Mouse (Mus musculus) testis, adult 2 months (tissue): ENCODE measurements at regions not wholly inside any gene's neighbourhood (a gene's known extent, or its start where the extent isn't known, plus 50 kb on each side); places are given as distances from the start of the nearest gene placed in this dataset.

Experiments used
- H3K27ac ChIP-seq: fragments of 200-500 bp; 2 replicates; pipeline ENCODE4 v1.5.1; 2012; ENCODE audit warnings: low read depth, low read length; ENCODE audit not compliant: control insufficient read depth, insufficient read depth
- H3K27me3 ChIP-seq: fragments of 200-500 bp; 2 replicates; pipeline ENCODE4 v1.6.1; 2012; ENCODE audit warnings: mild to moderate bottlenecking, low read length, moderate library complexity; ENCODE audit not compliant: control insufficient read depth, insufficient read depth
- H3K36me3 ChIP-seq: fragments of 200-500 bp; 2 replicates; pipeline ENCODE4 v1.6.1; 2012; ENCODE audit warnings: mild to moderate bottlenecking, low read length; ENCODE audit not compliant: control insufficient read depth, insufficient read depth
- H3K4me1 ChIP-seq: fragments of 200-500 bp; 2 replicates; pipeline ENCODE4 v1.6.1; 2012; ENCODE audit warnings: low read length; ENCODE audit not compliant: control insufficient read depth, insufficient read depth
- H3K4me3 ChIP-seq: fragments of 200-500 bp; 2 replicates; pipeline ENCODE4 v1.5.1; 2012; ENCODE audit warnings: low read depth, mild to moderate bottlenecking, low read length, moderate library complexity, mixed read lengths; ENCODE audit not compliant: control insufficient read depth
- CTCF ChIP-seq: fragments of 200-500 bp; IDR thresholded peaks from 2 replicates; pipeline ENCODE4 v1.5.1; 2012; ENCODE audit warnings: low read depth, mild to moderate bottlenecking, inconsistent platforms, low read length, moderate library complexity; ENCODE audit not compliant: control insufficient read depth, insufficient read depth, insufficient replicate concordance
- POLR2A ChIP-seq: fragments of 200-500 bp; IDR thresholded peaks from 2 replicates; pipeline ENCODE4 v1.6.1; 2012; ENCODE audit warnings: low read depth, mild to moderate bottlenecking, inconsistent platforms, low read length, moderate library complexity; ENCODE audit not compliant: control insufficient read depth

GRCm38 (mm10) chr15:11737436-11738000, 169.6 kb downstream of the Npr3 start:
- Histone ChIP-seq H3K36me3 (no peaks in the 10 kb centered on the region), H3K4me3 (no peak overlapping the region), H3K27ac (no peak overlapping the region), H3K4me1 (peaks cover 6% of the 10 kb centered on the region), H3K27me3 (no peaks in the 10 kb centered on the region)
- TF ChIP-seq CTCF (no peak), POLR2A (no peak)

- Histone ChIP-seq H3K36me3 (no peaks in the 10 kb centered on the region), H3K4me1 (no peaks in the 10 kb centered on the region), H3K4me3 (no peak overlapping the region), H3K27me3 (no peaks in the 10 kb centered on the region), H3K27ac (no peak overlapping the region)
- no peak for TF ChIP-seq CTCF
- TF ChIP-seq POLR2A, result no peak
Measured at GRCm38 (mm10) chr15:11734639-11735265, 172.3 kb downstream of the Npr3 start.

GRCm38 (mm10) chr15:11729381-11729780, 177.7 kb downstream of the Npr3 start:
- Histone ChIP-seq H3K4me1 (no peaks in the 10 kb centered on the region), H3K27me3 (no peaks in the 10 kb centered on the region), H3K27ac (no peak overlapping the region), H3K36me3 (no peaks in the 10 kb centered on the region), H3K4me3 (no peak overlapping the region)
- no peak for TF ChIP-seq POLR2A

GRCm38 (mm10) chr15:11725620-11726530, 181.2 kb downstream of the Npr3 start:
- Histone ChIP-seq H3K4me1 (no peaks in the 10 kb centered on the region), H3K36me3 (no peaks in the 10 kb centered on the region)
- TF ChIP-seq CTCF (no peak), POLR2A (no peak)

GRCm38 (mm10) chr15:11720645-11721044, 186.4 kb downstream of the Npr3 start:
- TF ChIP-seq CTCF (no peak), POLR2A (no peak)
- Histone ChIP-seq H3K4me1 (no peaks in the 10 kb centered on the region), H3K27ac (no peak overlapping the region)

More at GRCm38 (mm10) chr15:11725620-11726530, 181.2 kb downstream of the Npr3 start:
- no peaks in the 10 kb centered on the region for H3K27me3 ChIP-seq
- H3K4me3 ChIP-seq, result no peak overlapping the region
- no peak overlapping the region for H3K27ac ChIP-seq

GRCm38 (mm10) chr15:11716168-11716842, 190.8 kb downstream of the Npr3 start:
- Histone ChIP-seq H3K27ac (no peak overlapping the region), H3K4me3 (peak overlapping the region; percentile 42), H3K27me3 (no peaks in the 10 kb centered on the region), H3K4me1 (no peaks in the 10 kb centered on the region), H3K36me3 (no peaks in the 10 kb centered on the region)
- TF ChIP-seq POLR2A (no peak), CTCF (no peak)

More at GRCm38 (mm10) chr15:11720645-11721044, 186.4 kb downstream of the Npr3 start:
- H3K36me3 ChIP-seq, result no peaks in the 10 kb centered on the region
- H3K27me3 ChIP-seq, result no peaks in the 10 kb centered on the region
- no peak overlapping the region for H3K4me3 ChIP-seq
